Mouse (Mus musculus): ENCODE results near the gene Actl6a. TPM values are rescaled to one million over a fixed set of nuclear protein-coding genes. Genes with fewer than 3 reads are reported as not detected.

Gene Actl6a
- polyA plus RNA-seq, 1 experiment from 2014 or later: 285 TPM

DNA sequence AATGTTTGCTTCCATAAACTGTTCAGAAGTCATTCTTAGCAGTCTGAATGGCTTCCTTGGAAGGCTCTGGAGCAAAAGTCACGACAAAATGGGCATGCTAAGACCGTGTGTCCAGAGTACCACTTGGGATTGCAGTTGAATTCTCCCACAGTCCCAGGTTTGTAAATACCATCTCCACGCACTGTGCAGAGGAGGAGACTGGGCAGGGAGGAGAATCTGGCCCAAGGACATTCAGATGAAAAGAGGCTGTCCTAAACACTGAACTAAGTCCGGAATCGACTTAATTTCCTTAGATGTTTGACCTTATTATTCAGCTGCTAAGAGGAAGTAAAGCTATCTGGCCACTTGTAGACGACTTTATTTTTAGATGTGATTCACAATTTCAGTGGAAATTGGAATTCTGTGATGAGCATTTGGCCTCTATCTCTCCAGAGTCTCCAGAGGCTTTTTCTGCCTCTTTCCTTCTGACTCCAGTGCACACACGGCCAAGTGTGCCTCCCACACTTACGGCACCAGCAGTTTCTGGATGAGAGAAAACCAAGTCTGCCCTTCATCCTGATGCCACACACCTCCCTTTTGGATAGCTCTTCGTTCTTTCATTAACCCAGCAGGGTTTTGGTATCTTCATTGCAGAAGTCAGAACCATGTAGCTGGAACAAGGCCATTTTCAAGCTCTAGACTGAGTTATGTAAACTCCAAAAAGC is 37.7 kb upstream of the Actl6a start:
- H3K9me3 ChIP-seq (replicated peaks; ENCODE audit: control insufficient read depth, low read length): no peaks in the 10 kb centered on the region
- H3K4me2 ChIP-seq (ENCODE audit: low read depth, low read length): no peak overlapping the region
- no peak overlapping the region for H3K9ac ChIP-seq (replicated peaks; ENCODE audit: low read length)
- DNase-seq (ENCODE audit: low spot score) (no peak), ATAC-seq (replicated peaks; ENCODE audit: insufficient number of reproducible peaks, low FRiP score, low TSS enrichment, low read depth) (no peak)
- no peaks in the 10 kb centered on the region for H3K4me1 ChIP-seq (ENCODE audit: control insufficient read depth, insufficient read depth, low read length)
- no peaks in the 10 kb centered on the region for H3K27me3 ChIP-seq (ENCODE audit: control insufficient read depth, insufficient read depth, low read length)
- no peak overlapping the region for H3K4me3 ChIP-seq (ENCODE audit: low read depth, low read length)
- no peak overlapping the region for H3K27ac ChIP-seq (replicated peaks; ENCODE audit: low read depth, low read length)
- H3K36me3 ChIP-seq (replicated peaks; ENCODE audit: control insufficient read depth, insufficient read depth, low read depth, low read length): no peaks in the 10 kb centered on the region
- WGBS: 83% methylated on average over 9 of the region's 9 CpGs

DNA sequence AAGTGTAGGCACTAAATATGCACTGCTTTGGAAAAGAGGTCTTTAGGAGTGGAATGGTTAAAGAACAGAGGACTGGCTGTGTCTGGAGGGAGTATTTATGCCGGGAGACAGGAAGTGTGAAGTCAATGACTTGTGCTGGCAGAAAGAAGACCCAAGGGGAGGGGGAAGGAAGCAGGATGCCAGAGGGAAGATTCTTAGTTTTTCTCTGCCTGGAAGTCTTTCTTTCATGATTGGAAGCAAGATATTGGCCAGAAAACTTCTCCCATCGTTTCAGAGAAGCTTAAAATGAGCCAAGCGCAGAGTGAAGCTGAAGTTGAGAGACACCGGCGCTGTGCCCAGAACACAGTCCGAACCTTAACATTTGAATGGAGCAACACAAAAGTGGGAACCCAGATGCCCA is 36.9 kb upstream of the Actl6a start:
- no peaks in the 10 kb centered on the region for H3K27me3 ChIP-seq (ENCODE audit: control insufficient read depth, insufficient read depth, low read length)
- no peak overlapping the region for H3K4me3 ChIP-seq (ENCODE audit: low read depth, low read length)
- no peaks in the 10 kb centered on the region for H3K36me3 ChIP-seq (replicated peaks; ENCODE audit: control insufficient read depth, insufficient read depth, low read depth, low read length)
- no peak for ATAC-seq (replicated peaks; ENCODE audit: insufficient number of reproducible peaks, low FRiP score, low TSS enrichment, low read depth)
- 68% methylated on average over 6 of the region's 6 CpGs for WGBS
- H3K4me1 ChIP-seq (ENCODE audit: control insufficient read depth, insufficient read depth, low read length): no peaks in the 10 kb centered on the region
- DNase-seq (ENCODE audit: low spot score): no peak
- no peak overlapping the region for H3K4me2 ChIP-seq (ENCODE audit: low read depth, low read length)
- H3K9me3 ChIP-seq (replicated peaks; ENCODE audit: control insufficient read depth, low read length): no peaks in the 10 kb centered on the region
- no peak overlapping the region for H3K27ac ChIP-seq (replicated peaks; ENCODE audit: low read depth, low read length)
- H3K9ac ChIP-seq (replicated peaks; ENCODE audit: low read length): no peak overlapping the region

DNA sequence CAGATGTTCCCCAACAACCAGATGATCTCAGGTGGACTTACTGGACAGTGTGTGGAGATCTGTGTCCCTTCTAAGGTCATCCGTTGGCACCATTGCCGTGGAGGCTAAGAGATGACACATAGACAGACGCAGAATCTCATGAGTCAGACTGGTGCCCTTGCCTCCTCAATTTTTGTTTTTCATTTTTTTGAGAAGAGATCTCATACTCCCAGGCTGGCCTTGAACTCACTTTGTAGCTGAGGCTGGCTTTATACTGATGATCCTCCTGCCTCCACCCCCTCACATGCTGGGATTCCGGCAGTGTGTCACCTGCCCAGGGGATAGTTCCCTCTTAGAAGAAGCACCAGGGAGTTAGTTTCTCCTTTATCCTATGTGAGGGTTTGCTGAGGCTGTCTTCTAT is 35.9 kb upstream of the Actl6a start:
- Histone ChIP-seq H3K36me3 (replicated peaks; ENCODE audit: control insufficient read depth, insufficient read depth, low read depth, low read length) (no peaks in the 10 kb centered on the region), H3K27me3 (ENCODE audit: control insufficient read depth, insufficient read depth, low read length) (no peaks in the 10 kb centered on the region), H3K4me2 (ENCODE audit: low read depth, low read length) (no peak overlapping the region), H3K9me3 (replicated peaks; ENCODE audit: control insufficient read depth, low read length) (no peaks in the 10 kb centered on the region), H3K9ac (replicated peaks; ENCODE audit: low read length) (no peak overlapping the region), H3K4me1 (ENCODE audit: control insufficient read depth, insufficient read depth, low read length) (no peaks in the 10 kb centered on the region), H3K27ac (replicated peaks; ENCODE audit: low read depth, low read length) (no peak overlapping the region), H3K4me3 (ENCODE audit: low read depth, low read length) (no peak overlapping the region)
- ATAC-seq (replicated peaks; ENCODE audit: insufficient number of reproducible peaks, low FRiP score, low TSS enrichment, low read depth): no peak
- 90% methylated on average over 4 of the region's 4 CpGs for WGBS
- DNase-seq (ENCODE audit: low spot score): no peak

DNA sequence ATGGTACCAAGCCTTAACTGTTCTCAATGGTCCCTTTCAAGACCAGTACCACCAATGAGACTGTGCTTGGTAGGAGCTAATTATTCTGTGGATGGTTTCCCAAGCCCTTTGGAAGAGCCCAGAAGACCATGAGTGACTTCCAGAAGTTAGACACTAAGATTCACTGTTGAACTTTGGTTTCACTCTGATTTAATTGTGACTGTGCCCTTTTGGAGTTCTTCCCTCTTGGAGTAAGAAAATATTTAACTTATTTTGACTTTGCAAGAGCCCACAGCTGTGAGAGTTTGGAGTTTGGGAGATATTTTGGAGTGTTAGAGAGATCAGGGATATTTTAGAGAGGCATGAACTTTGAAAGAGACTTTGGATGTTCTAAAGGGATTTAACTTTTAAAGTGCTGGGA is 32.9 kb upstream of the Actl6a start:
- Histone ChIP-seq H3K4me2 (ENCODE audit: low read depth, low read length) (no peak overlapping the region), H3K27me3 (ENCODE audit: control insufficient read depth, insufficient read depth, low read length) (no peaks in the 10 kb centered on the region), H3K27ac (replicated peaks; ENCODE audit: low read depth, low read length) (no peak overlapping the region), H3K4me1 (ENCODE audit: control insufficient read depth, insufficient read depth, low read length) (no peaks in the 10 kb centered on the region), H3K9me3 (replicated peaks; ENCODE audit: control insufficient read depth, low read length) (no peaks in the 10 kb centered on the region), H3K9ac (replicated peaks; ENCODE audit: low read length) (no peak overlapping the region), H3K4me3 (ENCODE audit: low read depth, low read length) (no peak overlapping the region), H3K36me3 (replicated peaks; ENCODE audit: control insufficient read depth, insufficient read depth, low read depth, low read length) (no peaks in the 10 kb centered on the region)
- ATAC-seq (replicated peaks; ENCODE audit: insufficient number of reproducible peaks, low FRiP score, low TSS enrichment, low read depth) (no peak), DNase-seq (ENCODE audit: low spot score) (no peak)

DNA sequence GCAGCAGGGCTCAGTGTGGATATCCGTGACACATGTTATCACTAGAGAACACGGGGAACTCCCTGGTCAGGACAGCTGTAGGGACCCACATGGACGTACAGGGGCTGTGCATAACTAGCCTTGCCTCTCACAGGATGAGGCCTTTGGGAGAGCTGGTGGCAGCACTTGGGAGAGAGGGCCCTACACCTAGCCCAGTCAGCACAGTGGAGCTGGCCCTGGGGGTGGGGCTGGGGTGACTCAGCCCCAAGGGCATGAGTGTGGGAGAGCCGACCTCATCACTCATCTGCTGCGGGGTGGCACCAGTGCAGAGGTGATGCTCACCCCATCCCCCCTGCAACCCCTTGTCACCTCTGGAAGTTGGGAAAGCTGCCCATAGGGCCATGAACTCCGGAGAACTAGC is 29.7 kb upstream of the Actl6a start:
- H3K9me3 ChIP-seq (replicated peaks; ENCODE audit: control insufficient read depth, low read length): no peaks in the 10 kb centered on the region

DNA sequence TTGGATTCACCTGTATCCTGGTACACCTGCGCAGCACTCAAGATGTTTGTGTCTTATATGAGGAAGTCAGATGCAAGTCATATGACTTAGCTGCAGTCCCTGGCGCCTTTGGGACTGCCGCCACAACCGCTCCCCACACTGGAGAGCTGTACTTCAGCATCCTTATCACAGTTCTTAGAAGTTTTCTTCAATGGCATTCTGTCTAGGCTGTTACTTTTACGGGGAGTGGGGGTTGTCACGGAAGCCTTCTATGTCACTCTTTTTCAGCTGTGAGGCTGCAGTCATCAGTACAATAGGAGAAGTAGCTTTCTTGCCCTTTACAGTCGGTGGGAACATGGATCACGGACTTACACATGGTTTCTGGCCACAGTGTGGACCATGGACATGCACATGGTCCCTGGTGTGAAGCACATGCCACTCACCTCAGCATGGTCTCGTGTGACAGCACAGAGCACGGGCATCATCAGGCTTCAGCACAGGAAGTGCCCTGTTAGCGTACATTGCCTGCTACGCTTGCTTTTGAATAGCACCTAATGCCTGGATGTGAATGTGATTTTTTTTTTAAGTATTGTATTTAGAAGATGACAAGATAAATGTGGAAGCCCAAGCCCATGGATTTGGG is 23.1 kb upstream of the Actl6a start:
- Histone ChIP-seq H3K36me3 (replicated peaks; ENCODE audit: control insufficient read depth, insufficient read depth, low read depth, low read length) (no peaks in the 10 kb centered on the region), H3K9ac (replicated peaks; ENCODE audit: low read length) (no peak overlapping the region), H3K27ac (replicated peaks; ENCODE audit: low read depth, low read length) (no peak overlapping the region), H3K9me3 (replicated peaks; ENCODE audit: control insufficient read depth, low read length) (no peaks in the 10 kb centered on the region), H3K4me3 (ENCODE audit: low read depth, low read length) (no peak overlapping the region), H3K4me1 (ENCODE audit: control insufficient read depth, insufficient read depth, low read length) (no peaks in the 10 kb centered on the region), H3K4me2 (ENCODE audit: low read depth, low read length) (no peak overlapping the region), H3K27me3 (ENCODE audit: control insufficient read depth, insufficient read depth, low read length) (no peaks in the 10 kb centered on the region)
- DNase-seq (ENCODE audit: low spot score) (no peak), ATAC-seq (replicated peaks; ENCODE audit: insufficient number of reproducible peaks, low FRiP score, low TSS enrichment, low read depth) (no peak)
- WGBS: 79% methylated on average over 11 of the region's 12 CpGs

More for the DNA sequence above, 29.7 kb upstream of the Actl6a start:
- no peak overlapping the region for H3K9ac ChIP-seq (replicated peaks; ENCODE audit: low read length)
- no peak overlapping the region for H3K4me2 ChIP-seq (ENCODE audit: low read depth, low read length)
- no peaks in the 10 kb centered on the region for H3K36me3 ChIP-seq (replicated peaks; ENCODE audit: control insufficient read depth, insufficient read depth, low read depth, low read length)
- no peaks in the 10 kb centered on the region for H3K4me1 ChIP-seq (ENCODE audit: control insufficient read depth, insufficient read depth, low read length)
- DNase-seq (ENCODE audit: low spot score) (no peak), ATAC-seq (replicated peaks; ENCODE audit: insufficient number of reproducible peaks, low FRiP score, low TSS enrichment, low read depth) (no peak)
- H3K27me3 ChIP-seq (ENCODE audit: control insufficient read depth, insufficient read depth, low read length): no peaks in the 10 kb centered on the region
- no peak overlapping the region for H3K27ac ChIP-seq (replicated peaks; ENCODE audit: low read depth, low read length)
- no peak overlapping the region for H3K4me3 ChIP-seq (ENCODE audit: low read depth, low read length)
- WGBS: 85% methylated on average over 6 of the region's 6 CpGs

DNA sequence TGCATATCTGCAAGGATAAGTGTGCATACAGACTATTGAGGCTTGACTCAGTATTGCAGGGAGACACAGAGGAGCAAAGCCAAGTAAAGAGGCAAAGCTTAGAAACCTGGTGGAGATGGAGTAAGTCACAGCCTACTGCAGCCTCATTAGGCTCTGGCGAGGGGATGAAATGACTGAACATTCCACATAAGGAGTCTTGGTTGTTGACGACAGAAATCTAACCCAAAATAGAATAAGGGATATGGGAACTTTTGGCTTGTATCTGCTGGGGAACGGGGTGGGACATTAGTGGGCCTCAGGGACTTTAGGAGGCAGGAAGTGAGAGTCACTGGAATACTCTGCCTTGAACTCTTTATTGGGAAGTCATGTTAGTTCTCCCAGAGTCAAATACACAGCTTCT is 21.5 kb upstream of the Actl6a start:
- no peaks in the 10 kb centered on the region for H3K36me3 ChIP-seq (replicated peaks; ENCODE audit: control insufficient read depth, insufficient read depth, low read depth, low read length)
- DNase-seq (ENCODE audit: low spot score) (no peak), ATAC-seq (replicated peaks; ENCODE audit: insufficient number of reproducible peaks, low FRiP score, low TSS enrichment, low read depth) (no peak)
- no peak overlapping the region for H3K27ac ChIP-seq (replicated peaks; ENCODE audit: low read depth, low read length)
- no peaks in the 10 kb centered on the region for H3K27me3 ChIP-seq (ENCODE audit: control insufficient read depth, insufficient read depth, low read length)
- no peaks in the 10 kb centered on the region for H3K9me3 ChIP-seq (replicated peaks; ENCODE audit: control insufficient read depth, low read length)
- H3K4me3 ChIP-seq (ENCODE audit: low read depth, low read length): no peak overlapping the region
- no peaks in the 10 kb centered on the region for H3K4me1 ChIP-seq (ENCODE audit: control insufficient read depth, insufficient read depth, low read length)
- 78% methylated on average over 3 of the region's 3 CpGs for WGBS
- no peak overlapping the region for H3K4me2 ChIP-seq (ENCODE audit: low read depth, low read length)
- H3K9ac ChIP-seq (replicated peaks; ENCODE audit: low read length): no peak overlapping the region

DNA sequence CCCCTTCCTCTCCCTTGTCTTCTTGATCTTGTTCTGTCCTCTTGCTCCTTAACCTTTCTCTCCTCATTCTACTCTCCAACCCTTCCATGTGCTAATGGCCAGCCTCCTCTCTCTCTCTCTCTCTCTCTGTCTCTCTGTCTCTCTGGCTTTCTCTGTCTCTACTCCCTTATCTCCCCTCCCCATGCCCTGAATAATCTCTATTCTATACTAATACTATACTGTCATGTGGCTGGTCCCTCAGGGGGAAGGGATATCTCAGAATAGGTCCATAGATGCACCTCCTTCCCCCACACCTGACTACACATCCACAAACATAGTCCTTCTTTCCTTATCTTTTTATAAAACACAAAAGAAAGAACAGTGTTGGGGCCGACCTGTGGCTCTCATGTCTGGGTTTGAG is 19.6 kb upstream of the Actl6a start:
- H3K9ac ChIP-seq (replicated peaks; ENCODE audit: low read length): no peak overlapping the region
- DNase-seq (ENCODE audit: low spot score) (no peak), ATAC-seq (replicated peaks; ENCODE audit: insufficient number of reproducible peaks, low FRiP score, low TSS enrichment, low read depth) (no peak)
- no peaks in the 10 kb centered on the region for H3K4me1 ChIP-seq (ENCODE audit: control insufficient read depth, insufficient read depth, low read length)
- no peak overlapping the region for H3K4me2 ChIP-seq (ENCODE audit: low read depth, low read length)
- H3K27ac ChIP-seq (replicated peaks; ENCODE audit: low read depth, low read length): no peak overlapping the region
- no peaks in the 10 kb centered on the region for H3K36me3 ChIP-seq (replicated peaks; ENCODE audit: control insufficient read depth, insufficient read depth, low read depth, low read length)
- H3K27me3 ChIP-seq (ENCODE audit: control insufficient read depth, insufficient read depth, low read length): no peaks in the 10 kb centered on the region
- no peak overlapping the region for H3K4me3 ChIP-seq (ENCODE audit: low read depth, low read length)
- WGBS: 50% methylated on average over 1 of the region's 1 CpGs
- no peaks in the 10 kb centered on the region for H3K9me3 ChIP-seq (replicated peaks; ENCODE audit: control insufficient read depth, low read length)

Data from embryonic facial prominence, embryonic 11.5 days (tissue).